Mouse (Mus musculus): ENCODE measurements around the gene Cpne9. TPM values are rescaled to one million over a fixed set of nuclear protein-coding genes. Genes with fewer than 3 reads are reported as not detected.

The Cpne9 gene
- polyA plus RNA-seq (2012; rRNA removed) = 0.13 and 0.23 TPM in 2 replicates

DNA sequence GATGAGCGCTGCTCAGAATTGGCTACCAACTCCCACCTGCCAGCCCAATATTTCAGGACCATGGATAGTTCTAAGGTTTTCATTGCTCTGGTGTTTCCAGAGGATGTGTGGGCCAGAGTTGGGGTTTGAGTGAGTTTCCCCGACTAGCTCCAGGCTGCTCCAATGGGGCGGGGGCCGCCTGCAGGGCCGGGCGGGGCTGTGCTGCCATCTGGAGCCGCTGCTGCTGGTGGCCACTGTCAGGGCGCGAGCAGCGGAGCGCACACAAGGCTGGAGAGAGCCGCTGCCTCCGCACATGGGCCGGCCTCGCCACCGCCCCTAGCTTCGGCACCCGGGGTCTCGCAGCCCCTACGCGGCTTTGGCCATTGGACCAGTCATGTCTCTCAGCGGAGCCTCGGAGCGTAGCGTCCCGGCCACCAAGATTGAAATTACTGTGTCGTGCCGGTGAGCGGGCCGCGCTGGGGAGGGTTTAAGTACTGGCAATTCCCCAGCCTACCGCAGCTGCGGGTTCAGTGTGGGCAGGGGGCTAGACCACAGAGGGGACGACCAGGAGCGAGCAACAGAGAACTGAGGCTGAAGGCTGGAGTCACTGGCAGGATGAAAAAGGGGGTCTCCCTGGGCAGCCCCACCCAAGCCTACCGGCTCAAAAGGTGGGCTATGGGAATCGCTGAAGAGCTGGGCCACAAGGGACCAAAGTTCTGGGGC is at the start of gene Cpne9:
Gene Cpne9, plus strand, starts transcription at position 207 of the 702 bp plus-strand sequence.
- Histone ChIP-seq H3K4me3 (ENCODE audit: extremely low read depth, insufficient read depth, insufficient read length) (no peak within 1 kb of the TSS), H3K27ac (ENCODE audit: insufficient read depth, low read length) (no peak within 1 kb of the TSS), H3K4me1 (ENCODE audit: control insufficient read depth, insufficient read depth, insufficient read length) (peaks cover 3% of the 10 kb centered on the region; the same call in 1 of the 2 replicates), H3K27me3 (ENCODE audit: control insufficient read depth, insufficient read depth, low read length) (peaks cover 6% of the 10 kb centered on the region), H3K36me3 (ENCODE audit: control insufficient read depth, insufficient read depth, low read length) (peaks cover 11% of the 10 kb centered on the region)
- no peak for DNase-seq (ENCODE audit: low read depth in 1 of 2, low spot score in 2 of 2)
- TF ChIP-seq POLR2A (IDR thresholded peaks at IDR 0.05; ENCODE audit: low read depth, low read length) = no peak
- no peak for TF ChIP-seq CTCF (IDR thresholded peaks at IDR 0.05; ENCODE audit: extremely low read depth, insufficient read depth, insufficient read length, insufficient replicate concordance)
- WGBS = 9% methylated on average over 36 of the region's 37 CpGs

GRCm38 (mm10) chr6:113235141-113235540 is 47.0 kb upstream of the Cpne9 start:
- peaks cover 4% of the 10 kb centered on the region; the same call in 1 of the 2 replicates for H3K4me1 ChIP-seq (ENCODE audit: control insufficient read depth, insufficient read depth, insufficient read length)
- H3K4me3 ChIP-seq (ENCODE audit: extremely low read depth, insufficient read depth, insufficient read length) = no peak overlapping the region
- no peak overlapping the region for H3K27ac ChIP-seq (ENCODE audit: insufficient read depth, low read length)
- H3K27me3 ChIP-seq (ENCODE audit: control insufficient read depth, insufficient read depth, low read length) = no peaks in the 10 kb centered on the region
- 71% methylated on average over 5 of the region's 5 CpGs for WGBS
- H3K36me3 ChIP-seq (ENCODE audit: control insufficient read depth, insufficient read depth, low read length) = peaks cover 1% of the 10 kb centered on the region; the same call in 1 of the 2 replicates
- no peak for TF ChIP-seq CTCF (IDR thresholded peaks at IDR 0.05; ENCODE audit: extremely low read depth, insufficient read depth, insufficient read length, insufficient replicate concordance)
- TF ChIP-seq POLR2A (IDR thresholded peaks at IDR 0.05; ENCODE audit: low read depth, low read length) = no peak
- DNase-seq (ENCODE audit: low read depth in 1 of 2, low spot score in 2 of 2) = no peak

DNA sequence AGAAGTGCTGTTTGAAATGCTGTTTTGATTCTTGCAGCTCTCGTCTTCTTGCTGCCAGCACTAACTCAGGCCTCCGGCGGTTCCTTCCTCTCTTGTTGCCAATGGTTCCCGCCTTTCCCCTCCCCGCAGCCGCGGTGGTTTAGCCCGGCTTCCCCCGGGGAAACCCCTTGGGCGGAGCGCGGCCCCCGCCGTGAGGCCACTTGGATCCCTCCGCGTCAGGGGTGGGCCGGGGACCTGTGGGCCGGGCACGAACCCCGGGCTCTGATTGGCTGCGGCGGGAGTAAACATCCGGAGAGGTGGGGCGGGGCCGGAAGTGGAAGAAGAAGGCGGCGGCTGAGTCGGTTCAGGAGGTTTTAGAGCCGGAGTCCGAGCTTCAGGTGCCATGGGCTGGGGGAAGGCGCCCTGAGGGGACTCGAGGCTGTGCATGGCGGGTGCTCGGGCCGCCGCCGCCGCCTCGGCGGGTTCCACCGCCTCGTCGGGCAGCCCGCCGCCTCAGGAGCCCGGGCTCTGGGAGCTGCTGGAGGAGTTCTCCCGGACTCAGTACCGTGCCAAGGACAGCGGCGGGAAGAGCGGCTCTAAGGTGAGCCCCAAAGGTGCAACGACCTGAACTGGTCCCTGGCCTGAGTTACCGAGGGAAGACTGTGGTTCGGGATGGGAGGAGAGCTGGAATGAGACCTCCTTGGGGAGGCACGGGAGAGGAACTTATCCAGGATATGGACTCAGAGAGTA is 44.4 kb upstream of the Cpne9 start, which contains the start of gene Mtmr14:
Gene Mtmr14, plus strand, starts transcription at position 302 of the 729 bp plus-strand sequence.
- peak within 1 kb of the TSS; percentile 86 for H3K4me3 ChIP-seq (ENCODE audit: extremely low read depth, insufficient read depth, insufficient read length)
- peak within 1 kb of the TSS; percentile 74 for H3K27ac ChIP-seq (ENCODE audit: insufficient read depth, low read length)
- peak; percentile 97 to 99 for DNase-seq (ENCODE audit: low read depth in 1 of 2, low spot score in 2 of 2)
- 0% methylated on average over 49 of the region's 55 CpGs for WGBS
- H3K27me3 ChIP-seq (ENCODE audit: control insufficient read depth, insufficient read depth, low read length) = no peaks in the 10 kb centered on the region
- H3K36me3 ChIP-seq (ENCODE audit: control insufficient read depth, insufficient read depth, low read length) = peaks cover 8% of the 10 kb centered on the region
- TF ChIP-seq CTCF (IDR thresholded peaks at IDR 0.05; ENCODE audit: extremely low read depth, insufficient read depth, insufficient read length, insufficient replicate concordance) (no peak), POLR2A (IDR thresholded peaks at IDR 0.05; ENCODE audit: low read depth, low read length) (peak; percentile 44)
- peaks cover 4% of the 10 kb centered on the region; the same call in 1 of the 2 replicates for H3K4me1 ChIP-seq (ENCODE audit: control insufficient read depth, insufficient read depth, insufficient read length)

DNA sequence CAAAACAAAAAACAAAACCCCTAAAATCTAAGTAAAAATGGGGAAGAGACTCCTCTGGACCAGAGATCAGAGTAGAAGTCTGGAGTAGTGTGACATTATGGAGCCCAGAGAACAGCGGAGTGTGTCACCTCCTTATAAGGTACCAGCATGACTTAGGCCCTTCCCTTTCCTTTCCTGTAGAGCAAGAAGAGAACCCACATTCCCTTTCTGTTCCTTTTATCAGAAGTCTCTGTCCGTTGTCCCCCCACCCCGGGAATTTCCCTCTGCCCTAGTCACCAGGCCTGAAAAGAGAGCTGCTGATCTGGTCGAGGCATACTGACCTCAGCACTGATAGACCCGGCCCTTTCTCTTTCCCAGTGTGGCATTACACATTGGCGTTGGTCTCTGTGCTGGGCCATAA is 43.7 kb upstream of the Cpne9 start:
- no peak for TF ChIP-seq CTCF (IDR thresholded peaks at IDR 0.05; ENCODE audit: extremely low read depth, insufficient read depth, insufficient read length, insufficient replicate concordance)
- TF ChIP-seq POLR2A (IDR thresholded peaks at IDR 0.05; ENCODE audit: low read depth, low read length) = no peak
- Histone ChIP-seq H3K4me1 (ENCODE audit: control insufficient read depth, insufficient read depth, insufficient read length) (peaks cover 4% of the 10 kb centered on the region; the same call in 1 of the 2 replicates), H3K27me3 (ENCODE audit: control insufficient read depth, insufficient read depth, low read length) (no peaks in the 10 kb centered on the region), H3K27ac (ENCODE audit: insufficient read depth, low read length) (peak overlapping the region; percentile 74; the same call in 1 of the 2 replicates), H3K36me3 (ENCODE audit: control insufficient read depth, insufficient read depth, low read length) (peaks cover 13% of the 10 kb centered on the region), H3K4me3 (ENCODE audit: extremely low read depth, insufficient read depth, insufficient read length) (peak overlapping the region; percentile 86)
- DNase-seq (ENCODE audit: low read depth in 1 of 2, low spot score in 2 of 2) = peak in 1 of 2 experiments; percentile 24
- 7% methylated on average over 6 of the region's 6 CpGs for WGBS

DNA sequence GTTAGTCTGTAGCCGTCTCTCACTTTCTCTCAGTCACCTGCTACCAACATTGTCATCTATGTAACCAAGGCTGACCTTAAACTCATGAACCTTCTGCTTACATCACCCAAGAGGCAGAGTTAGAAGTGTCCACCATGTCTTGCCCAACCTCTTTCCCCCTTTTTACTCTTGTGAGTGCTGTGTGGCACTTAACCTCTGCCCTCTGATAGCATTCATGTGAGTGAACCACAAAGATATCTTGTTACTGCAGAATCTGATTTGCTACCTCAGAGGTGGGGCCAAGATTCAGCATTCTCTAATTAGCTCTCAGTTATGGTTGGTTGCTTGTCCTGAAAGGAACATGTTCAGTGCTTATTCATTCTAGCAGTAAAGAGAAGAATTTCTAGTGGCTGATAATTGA is 39.4 kb upstream of the Cpne9 start:
- H3K36me3 ChIP-seq (ENCODE audit: control insufficient read depth, insufficient read depth, low read length) = peaks cover 18% of the 10 kb centered on the region
- H3K4me1 ChIP-seq (ENCODE audit: control insufficient read depth, insufficient read depth, insufficient read length) = peaks cover 8% of the 10 kb centered on the region; the same call in 1 of the 2 replicates
- no peak overlapping the region for H3K4me3 ChIP-seq (ENCODE audit: extremely low read depth, insufficient read depth, insufficient read length)
- no peaks in the 10 kb centered on the region for H3K27me3 ChIP-seq (ENCODE audit: control insufficient read depth, insufficient read depth, low read length)
- TF ChIP-seq CTCF (IDR thresholded peaks at IDR 0.05; ENCODE audit: extremely low read depth, insufficient read depth, insufficient read length, insufficient replicate concordance) (no peak), POLR2A (IDR thresholded peaks at IDR 0.05; ENCODE audit: low read depth, low read length) (no peak)
- no peak for DNase-seq (ENCODE audit: low read depth in 1 of 2, low spot score in 2 of 2)
- no peak overlapping the region for H3K27ac ChIP-seq (ENCODE audit: insufficient read depth, low read length)
- WGBS = 88% methylated on average over 1 of the region's 1 CpGs

GRCm38 (mm10) chr6:113245585-113245984 is 36.5 kb upstream of the Cpne9 start:
- peaks cover 21% of the 10 kb centered on the region for H3K36me3 ChIP-seq (ENCODE audit: control insufficient read depth, insufficient read depth, low read length)

More at GRCm38 (mm10) chr6:113245585-113245984, 36.5 kb upstream of the Cpne9 start:
- Histone ChIP-seq H3K27ac (ENCODE audit: insufficient read depth, low read length) (peak overlapping the region; percentile 52), H3K4me3 (ENCODE audit: extremely low read depth, insufficient read depth, insufficient read length) (no peak overlapping the region), H3K4me1 (ENCODE audit: control insufficient read depth, insufficient read depth, insufficient read length) (peaks cover 4% of the 10 kb centered on the region; the same call in 1 of the 2 replicates), H3K27me3 (ENCODE audit: control insufficient read depth, insufficient read depth, low read length) (no peaks in the 10 kb centered on the region)
- no peak for TF ChIP-seq POLR2A (IDR thresholded peaks at IDR 0.05; ENCODE audit: low read depth, low read length)
- no peak for TF ChIP-seq CTCF (IDR thresholded peaks at IDR 0.05; ENCODE audit: extremely low read depth, insufficient read depth, insufficient read length, insufficient replicate concordance)
- 55% methylated on average over 2 of the region's 2 CpGs for WGBS
- DNase-seq (ENCODE audit: low read depth in 1 of 2, low spot score in 2 of 2) = peak in 1 of 2 experiments; percentile 19
